Mouse (Mus musculus): ENCODE data around the gene Chst3. TPM values are rescaled to one million over a fixed set of nuclear protein-coding genes. Genes with fewer than 3 reads are reported as not detected.
A peak's percentile ranks its signal among the peaks of the same experiment; 100 is the strongest.
"Not testable (repeated sequence)": the region's sequence is repeated elsewhere in the genome, so short reads cannot be mapped to it uniquely, and the experiment has no call there.

Chst3 gene
- total RNA-seq, 2 experiments from 2014 or later: 1.0 to 1.1 TPM

- DNase-seq: peak; percentile 56 to 68
- intact Hi-C loops (cut with DNase I): loop anchor here (1.0 kb wide), 2 partner anchors 46 to 89 kb away; no protein-coding TSS in a partner anchor
Measured at GRCm38 (mm10) chr10:60237475-60238154, 18.6 kb upstream of the Chst3 start.

DNA sequence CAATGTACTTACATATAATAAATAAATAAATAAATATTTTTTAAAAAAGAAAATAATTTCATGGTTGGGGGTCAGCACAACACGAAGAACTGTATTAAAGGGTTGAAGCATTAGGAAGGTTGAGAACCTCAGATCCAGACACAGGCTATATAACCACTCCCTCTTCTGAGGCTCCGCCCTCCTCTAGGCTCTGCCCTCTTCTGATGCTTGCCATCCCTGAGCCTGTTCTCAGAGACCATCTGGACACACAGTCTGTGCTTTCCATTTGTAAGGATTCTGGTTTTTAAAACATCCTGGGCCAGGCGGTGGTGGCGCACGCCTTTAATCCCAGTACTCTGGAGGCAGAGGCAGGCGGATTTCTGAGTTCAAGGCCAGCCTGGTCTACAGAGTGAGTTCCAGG, 16.8 kb upstream of the Chst3 start:
- intact Hi-C loops (cut with DNase I); DNase-seq: not testable (repeated sequence)

GRCm38 (mm10) chr10:60234006-60234405, 14.9 kb upstream of the Chst3 start:
- intact Hi-C loops (cut with DNase I): no loop called here
- DNase-seq: no peak

- no peak for DNase-seq
- intact Hi-C loops (cut with DNase I): no loop called here
Measured at GRCm38 (mm10) chr10:60230321-60231088, 11.4 kb upstream of the Chst3 start.

GRCm38 (mm10) chr10:60229113-60229512, 10.1 kb upstream of the Chst3 start:
- no peak for DNase-seq
- intact Hi-C loops (cut with DNase I): no loop called here

DNA sequence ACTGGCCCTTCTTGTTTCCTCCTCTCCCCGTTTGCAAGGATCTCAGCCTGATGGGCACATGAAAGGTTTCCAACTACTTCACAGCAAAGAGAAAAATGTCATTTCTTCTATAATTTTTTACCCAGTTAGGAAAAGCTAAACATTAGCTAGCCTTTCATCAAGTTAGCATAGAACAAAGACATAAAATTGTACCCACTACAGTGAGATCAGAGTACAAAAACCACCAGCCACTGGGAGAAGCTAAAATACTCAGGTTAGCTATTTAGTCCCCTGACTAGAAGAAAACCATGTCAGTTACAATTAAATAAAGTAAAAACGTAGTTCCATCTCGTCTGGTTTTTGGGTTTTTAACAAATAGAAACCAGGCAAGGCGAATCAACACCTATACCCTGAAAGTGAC, 8.6 kb upstream of the Chst3 start:
- intact Hi-C loops (cut with DNase I): no loop called here

DNA sequence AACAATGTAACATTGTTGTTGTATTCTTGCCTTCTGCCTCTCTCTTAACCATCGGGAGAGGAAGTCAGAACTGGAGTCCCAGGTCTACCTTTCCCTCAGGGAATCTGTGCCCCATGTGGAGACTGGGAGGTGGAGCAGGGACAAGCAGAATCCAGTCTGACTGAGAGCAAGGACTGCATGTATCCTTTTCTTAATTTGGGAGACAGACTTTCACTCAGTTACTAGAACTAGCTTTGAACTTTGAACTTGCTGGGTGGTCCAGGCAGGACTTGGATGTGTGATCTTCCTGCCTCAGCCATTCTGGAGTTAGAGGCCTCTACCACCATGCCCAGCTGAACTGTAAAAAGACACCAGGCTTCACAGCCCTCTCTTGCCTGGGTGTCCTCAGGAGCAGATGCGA, 5.5 kb upstream of the Chst3 start:
- DNase-seq: no peak

More for the DNA sequence above, 8.6 kb upstream of the Chst3 start:
- DNase-seq: no peak

DNA sequence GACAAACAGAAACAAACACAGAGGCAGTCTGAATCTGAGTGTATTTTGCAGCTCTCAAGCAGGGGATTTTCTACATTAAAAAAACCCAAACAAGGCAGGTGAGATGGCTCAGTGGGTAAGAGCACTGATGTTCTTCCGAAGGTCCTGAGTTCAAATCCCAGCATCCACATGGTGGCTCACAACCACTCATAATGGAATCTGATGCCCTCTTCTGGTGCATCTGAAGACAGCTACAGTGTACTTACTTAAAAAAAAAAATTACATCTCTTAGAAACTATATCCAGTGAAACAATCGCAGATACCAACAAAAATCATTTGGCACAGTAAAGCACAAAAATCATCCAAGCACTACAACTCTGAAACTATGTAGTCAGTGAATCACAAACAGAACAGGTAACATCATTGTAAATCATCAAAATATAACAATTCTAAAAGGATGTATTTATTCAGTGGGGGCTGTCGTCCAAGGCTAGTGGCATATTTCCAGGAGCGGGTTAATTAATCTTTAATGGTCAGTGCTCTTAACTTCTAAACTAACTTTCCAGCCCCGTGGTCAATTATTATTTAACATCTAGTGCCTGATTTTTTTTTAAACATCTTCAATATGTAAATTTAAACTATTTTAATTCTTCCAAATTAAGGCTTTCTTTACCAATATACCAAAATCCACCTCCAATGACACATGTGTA, 2.7 kb upstream of the Chst3 start:
- intact Hi-C loops (cut with DNase I); DNase-seq: not testable (repeated sequence)

More for the DNA sequence above, 5.5 kb upstream of the Chst3 start:
- intact Hi-C loops (cut with DNase I): no loop called here

DNA sequence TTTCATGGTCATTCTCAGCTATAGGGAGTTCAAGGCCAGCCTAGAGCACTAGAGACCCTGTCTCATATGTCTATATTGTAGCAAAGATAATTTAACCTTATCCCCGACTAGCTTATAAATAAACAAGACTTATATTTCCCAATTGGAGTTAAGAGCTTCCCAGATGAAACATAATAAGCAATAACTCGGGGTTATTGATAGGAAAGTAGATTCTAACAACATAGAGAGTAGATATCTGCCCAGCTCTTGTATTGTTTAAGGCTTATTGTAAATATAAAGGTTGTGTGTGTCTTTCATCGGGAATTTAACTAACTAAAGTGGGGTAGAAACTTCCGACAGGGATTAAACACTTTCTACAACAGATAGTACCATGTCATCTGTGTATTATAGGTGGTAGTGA, 1.5 kb upstream of the Chst3 start:
- intact Hi-C loops (cut with DNase I): no loop called here
- DNase-seq: no peak

GRCm38 (mm10) chr10:60220042-60220523, 1.0 kb upstream of the Chst3 start:
- intact Hi-C loops (cut with DNase I): no loop called here
- no peak for DNase-seq

DNA sequence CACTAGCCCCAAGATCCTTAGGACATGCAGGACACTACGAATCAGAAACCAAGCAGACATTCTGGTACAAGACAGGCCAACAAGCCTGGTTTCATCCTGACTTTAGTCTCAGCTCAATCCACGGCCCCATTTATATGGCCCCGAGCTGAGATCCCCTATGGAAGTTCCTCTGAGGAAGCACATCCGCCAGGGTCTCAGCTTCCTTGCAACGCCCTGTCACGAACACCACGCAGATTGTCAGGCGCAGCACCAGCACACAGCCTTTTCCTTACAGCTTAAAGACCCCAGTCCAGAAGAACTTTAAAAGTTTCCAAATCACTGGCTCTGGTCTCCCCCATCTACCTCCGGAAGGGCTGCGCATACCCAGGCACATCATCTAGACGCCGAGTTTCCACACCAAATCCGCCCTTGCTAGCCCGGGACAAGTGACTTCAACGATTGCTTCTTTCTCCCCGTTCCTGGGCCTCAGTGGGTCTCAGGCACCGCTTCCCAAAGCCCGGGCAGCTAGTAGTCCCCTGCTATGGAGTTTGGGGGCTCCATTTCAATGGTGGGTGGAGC, 948 bp downstream of the Chst3 start:
- intact Hi-C loops (cut with DNase I): no loop called here
- DNase-seq: no peak

GRCm38 (mm10) chr10:60216331-60217095, 2.5 kb downstream of the Chst3 start:
- intact Hi-C loops (cut with DNase I): loop anchor here (2.0 kb wide), 1 partner anchor 24 kb away; no protein-coding TSS in a partner anchor
- DNase-seq: no peak

GRCm38 (mm10) chr10:60215077-60215960, 3.7 kb downstream of the Chst3 start:
- intact Hi-C loops (cut with DNase I): no loop called here
- DNase-seq: no peak

- intact Hi-C loops (cut with DNase I): no loop called here
- DNase-seq: no peak
Measured at GRCm38 (mm10) chr10:60212589-60213379, 6.3 kb downstream of the Chst3 start.

GRCm38 (mm10) chr10:60211501-60212005, 7.5 kb downstream of the Chst3 start:
- intact Hi-C loops (cut with DNase I): no loop called here
- DNase-seq: no peak

GRCm38 (mm10) chr10:60210468-60210867, 8.6 kb downstream of the Chst3 start:
- DNase-seq: no peak
- intact Hi-C loops (cut with DNase I): no loop called here

DNA sequence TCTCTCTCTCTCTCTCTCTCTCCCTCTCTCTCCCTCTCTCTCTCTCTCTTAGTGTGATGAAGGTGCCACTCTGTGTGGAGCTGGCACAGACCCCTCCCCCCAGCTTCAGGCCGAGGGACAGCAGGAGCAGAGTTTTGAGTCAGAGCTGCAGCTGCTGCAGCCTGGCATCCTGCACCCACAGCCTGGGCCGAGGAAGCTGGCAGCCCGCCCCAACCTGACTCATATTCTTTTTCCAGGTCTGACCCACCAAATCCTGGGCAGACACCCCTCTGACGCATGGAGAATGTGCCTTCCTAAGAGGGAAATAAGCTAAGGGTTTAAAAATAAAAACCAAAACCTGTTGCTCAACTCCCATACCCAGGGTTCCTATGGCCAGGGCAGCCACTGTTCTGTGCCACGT, 9.8 kb downstream of the Chst3 start:
- intact Hi-C loops (cut with DNase I): no loop called here
- DNase-seq: peak; percentile 64 to 68

GRCm38 (mm10) chr10:60207166-60207705, 11.8 kb downstream of the Chst3 start:
- intact Hi-C loops (cut with DNase I): no loop called here
- no peak for DNase-seq

Data from heart, postnatal 36 days (tissue).